Mouse (Mus musculus): ENCODE results near the gene Eif2ak2. TPM values are rescaled to one million over a fixed set of nuclear protein-coding genes. Genes with fewer than 3 reads are reported as not detected.

Eif2ak2 gene
- polyA plus RNA-seq (2015; fragmentation: Nextera tagmentation; extraction: Ambion mirVana): 16.1 and 17.7 TPM in 2 replicates

GRCm38 (mm10) chr17:78882401-78883112 is at the start of gene Eif2ak2:
Eif2ak2 (minus strand) TSS chr17:78882573.
- WGBS: 2% methylated on average over 28 of the region's 28 CpGs
- H3K4me3 ChIP-seq (replicated peaks): peak within 1 kb of the TSS; percentile 60
- ATAC-seq: peak; percentile 100
- H3K27me3 ChIP-seq (replicated peaks): no peaks in the 10 kb centered on the region
- H3K4me1 ChIP-seq (replicated peaks): no peaks in the 10 kb centered on the region; the same call in 1 of the 2 replicates
- H3K36me3 ChIP-seq: 0 out of 2 replicates have a peak, but pooled peaks cover 6% of the 10 kb centered on the region
- H3K9me3 ChIP-seq: no peaks in the 10 kb centered on the region
- peak within 1 kb of the TSS; percentile 83 for H3K27ac ChIP-seq
- peak within 1 kb of the TSS; percentile 69 for H3K4me2 ChIP-seq (replicated peaks)
- peak within 1 kb of the TSS; percentile 79 for H3K9ac ChIP-seq

GRCm38 (mm10) chr17:78917696-78918095 is 35.3 kb upstream of the Eif2ak2 start:
- H3K4me2 ChIP-seq (replicated peaks): peak overlapping the region; percentile 81
- H3K4me3 ChIP-seq (replicated peaks): no peak overlapping the region
- 0 out of 2 replicates have a peak overlapping the region, but pooled peaks have one; percentile 86 for H3K9ac ChIP-seq
- H3K27ac ChIP-seq: no peak overlapping the region
- H3K9me3 ChIP-seq: no peaks in the 10 kb centered on the region
- no peak for ATAC-seq
- H3K4me1 ChIP-seq (replicated peaks): peaks cover 9% of the 10 kb centered on the region
- no peaks in the 10 kb centered on the region for H3K27me3 ChIP-seq (replicated peaks)
- 43% methylated on average over 6 of the region's 6 CpGs for WGBS
- peaks cover 17% of the 10 kb centered on the region for H3K36me3 ChIP-seq

DNA sequence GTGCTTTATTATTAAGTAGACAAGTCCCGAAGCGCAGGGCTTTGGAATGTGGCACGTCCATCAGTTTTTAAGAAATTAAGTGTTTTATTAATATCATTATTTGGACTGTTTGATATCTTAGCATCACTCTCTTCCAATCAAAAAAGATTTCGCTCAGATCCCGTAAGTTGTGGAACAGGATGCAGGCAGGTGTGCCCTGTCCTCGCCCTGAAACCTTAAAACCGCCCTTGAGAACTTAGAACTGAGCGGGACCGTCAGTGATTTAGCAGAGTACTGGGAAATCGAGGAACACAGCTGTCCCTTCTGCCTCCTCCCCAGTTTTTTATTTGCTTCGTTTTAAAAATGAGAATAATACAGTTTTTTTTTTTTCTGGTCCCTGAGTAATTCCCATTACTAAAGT is 34.5 kb upstream of the Eif2ak2 start:
- Histone ChIP-seq H3K4me3 (replicated peaks) (peak overlapping the region; percentile 68), H3K9ac (peak overlapping the region; percentile 86), H3K4me2 (replicated peaks) (peak overlapping the region; percentile 81), H3K9me3 (no peaks in the 10 kb centered on the region), H3K27ac (peak overlapping the region; percentile 93), H3K36me3 (peaks cover 14% of the 10 kb centered on the region), H3K4me1 (replicated peaks) (peaks cover 9% of the 10 kb centered on the region), H3K27me3 (replicated peaks) (no peaks in the 10 kb centered on the region)
- ATAC-seq: peak; percentile 59
- 2% methylated on average over 11 of the region's 11 CpGs for WGBS

GRCm38 (mm10) chr17:78916369-78916813 is 34.0 kb upstream of the Eif2ak2 start, which contains the start of gene Cebpzos:
Cebpzos (plus strand) TSS chr17:78916500.
- peak within 1 kb of the TSS; percentile 81 for H3K4me2 ChIP-seq (replicated peaks)
- H3K4me1 ChIP-seq (replicated peaks): peaks cover 9% of the 10 kb centered on the region
- peak within 1 kb of the TSS; percentile 68 for H3K4me3 ChIP-seq (replicated peaks)
- no peaks in the 10 kb centered on the region for H3K27me3 ChIP-seq (replicated peaks)
- H3K36me3 ChIP-seq: peaks cover 9% of the 10 kb centered on the region
- H3K9ac ChIP-seq: peak within 1 kb of the TSS; percentile 86
- under 1% methylated on average over 37 of the region's 37 CpGs for WGBS
- peak within 1 kb of the TSS; percentile 93 for H3K27ac ChIP-seq
- no peaks in the 10 kb centered on the region for H3K9me3 ChIP-seq
- ATAC-seq: peak; percentile 96

DNA sequence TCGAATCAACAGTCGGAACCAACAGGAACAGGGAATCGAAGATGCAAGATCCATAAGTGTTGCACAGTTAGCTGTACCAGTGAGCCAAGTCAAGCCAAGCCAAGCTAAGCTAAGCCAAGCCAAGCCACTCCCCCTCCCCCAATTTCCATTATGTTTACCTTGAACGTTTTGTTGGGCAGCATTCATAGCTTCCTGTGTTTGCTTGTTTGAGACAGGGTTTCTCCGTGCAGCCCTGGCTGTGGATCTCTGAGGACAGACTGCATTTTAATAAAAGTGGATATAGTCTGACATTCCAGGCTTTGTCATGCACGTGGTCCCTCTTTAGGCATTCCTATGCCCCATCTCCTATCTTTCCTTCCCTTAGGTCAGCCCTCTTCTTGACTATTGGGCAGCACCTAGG is 33.4 kb upstream of the Eif2ak2 start:
- peaks cover 9% of the 10 kb centered on the region for H3K36me3 ChIP-seq
- H3K9me3 ChIP-seq: no peaks in the 10 kb centered on the region
- H3K4me2 ChIP-seq (replicated peaks): peak overlapping the region; percentile 81
- peaks cover 9% of the 10 kb centered on the region for H3K4me1 ChIP-seq (replicated peaks)
- peak overlapping the region; percentile 93 for H3K27ac ChIP-seq
- H3K27me3 ChIP-seq (replicated peaks): no peaks in the 10 kb centered on the region
- peak overlapping the region; percentile 68 for H3K4me3 ChIP-seq (replicated peaks)
- H3K9ac ChIP-seq: peak overlapping the region; percentile 86; the same call in 1 of the 2 replicates
- 50% methylated on average over 6 of the region's 6 CpGs for WGBS
- ATAC-seq: peak; percentile 22

DNA sequence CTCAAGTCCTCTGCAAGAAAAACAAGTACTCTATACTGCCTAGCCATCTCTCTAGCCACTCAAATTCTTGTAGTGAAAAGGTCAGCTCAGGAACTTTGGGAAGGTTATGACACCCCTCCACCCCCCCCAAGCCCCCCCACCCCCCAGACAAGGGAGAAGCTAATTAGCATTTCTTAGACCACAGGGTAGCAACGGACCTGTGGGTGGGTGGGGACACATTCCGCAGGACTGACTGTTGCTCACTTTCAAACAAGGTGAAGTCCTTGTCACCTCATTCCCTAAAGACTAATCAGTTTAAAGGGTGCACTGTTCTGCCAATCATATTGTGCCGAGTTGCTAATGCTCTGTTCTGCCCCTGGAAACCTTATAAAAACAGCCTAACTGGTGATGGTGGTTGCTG is 31.5 kb upstream of the Eif2ak2 start:
- 70% methylated on average over 3 of the region's 3 CpGs for WGBS
- no peak overlapping the region for H3K27ac ChIP-seq
- no peak overlapping the region for H3K4me3 ChIP-seq (replicated peaks)
- H3K9ac ChIP-seq: no peak overlapping the region
- H3K4me1 ChIP-seq (replicated peaks): peaks cover 9% of the 10 kb centered on the region
- no peak overlapping the region for H3K4me2 ChIP-seq (replicated peaks)
- H3K36me3 ChIP-seq: 0 out of 2 replicates have a peak, but pooled peaks cover 5% of the 10 kb centered on the region
- H3K9me3 ChIP-seq: no peaks in the 10 kb centered on the region
- no peaks in the 10 kb centered on the region for H3K27me3 ChIP-seq (replicated peaks)
- ATAC-seq: no peak

- peak overlapping the region; percentile 26 for H3K4me3 ChIP-seq (replicated peaks)
- H3K9me3 ChIP-seq: no peaks in the 10 kb centered on the region
- no peak for ATAC-seq
- no peaks in the 10 kb centered on the region for H3K27me3 ChIP-seq (replicated peaks)
- no peak overlapping the region for H3K9ac ChIP-seq
- no peak overlapping the region for H3K27ac ChIP-seq
- no peaks in the 10 kb centered on the region for H3K36me3 ChIP-seq
- 29% methylated on average over 6 of the region's 6 CpGs for WGBS
- peaks cover 9% of the 10 kb centered on the region for H3K4me1 ChIP-seq (replicated peaks)
- peak overlapping the region; percentile 47 for H3K4me2 ChIP-seq (replicated peaks)
Observed at GRCm38 (mm10) chr17:78912861-78913281, 30.5 kb upstream of the Eif2ak2 start.

GRCm38 (mm10) chr17:78909374-78909773 is 27.0 kb upstream of the Eif2ak2 start:
- H3K27me3 ChIP-seq (replicated peaks): no peaks in the 10 kb centered on the region
- H3K4me3 ChIP-seq (replicated peaks): no peak overlapping the region
- 65% methylated on average over 2 of the region's 2 CpGs for WGBS
- no peak for ATAC-seq
- H3K4me1 ChIP-seq (replicated peaks): no peaks in the 10 kb centered on the region
- H3K4me2 ChIP-seq (replicated peaks): no peak overlapping the region
- H3K27ac ChIP-seq: no peak overlapping the region
- no peaks in the 10 kb centered on the region for H3K9me3 ChIP-seq
- no peak overlapping the region for H3K9ac ChIP-seq
- no peaks in the 10 kb centered on the region for H3K36me3 ChIP-seq

DNA sequence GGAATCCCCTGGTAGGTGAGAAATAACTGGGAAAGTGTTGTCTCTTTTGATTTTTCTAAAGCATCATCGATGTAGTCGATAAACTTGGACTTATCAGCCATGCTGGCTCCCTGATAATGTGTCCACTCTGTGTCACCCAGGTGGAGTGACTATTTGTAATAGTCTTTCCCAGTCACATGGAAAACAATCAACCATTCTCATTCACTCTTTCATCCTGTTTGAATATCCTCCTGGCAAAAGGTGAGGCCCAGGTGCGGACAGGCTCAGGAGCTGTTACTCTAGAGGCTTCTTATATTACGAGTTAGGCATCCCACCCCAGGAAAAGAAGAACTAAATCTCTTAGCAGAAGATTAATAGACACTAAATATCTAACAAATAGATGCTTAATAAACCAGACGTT is 24.5 kb upstream of the Eif2ak2 start, which contains the start of gene Sult6b1:
TSS of gene Sult6b1 (minus strand) at position 101 of the 400 bp plus-strand sequence.
- H3K9ac ChIP-seq: no peak within 1 kb of the TSS
- H3K9me3 ChIP-seq: no peaks in the 10 kb centered on the region
- H3K4me1 ChIP-seq (replicated peaks): no peaks in the 10 kb centered on the region
- no peaks in the 10 kb centered on the region for H3K36me3 ChIP-seq
- no peaks in the 10 kb centered on the region for H3K27me3 ChIP-seq (replicated peaks)
- no peak within 1 kb of the TSS for H3K4me3 ChIP-seq (replicated peaks)
- H3K27ac ChIP-seq: no peak within 1 kb of the TSS
- no peak for ATAC-seq
- 86% methylated on average over 5 of the region's 5 CpGs for WGBS
- H3K4me2 ChIP-seq (replicated peaks): no peak within 1 kb of the TSS

DNA sequence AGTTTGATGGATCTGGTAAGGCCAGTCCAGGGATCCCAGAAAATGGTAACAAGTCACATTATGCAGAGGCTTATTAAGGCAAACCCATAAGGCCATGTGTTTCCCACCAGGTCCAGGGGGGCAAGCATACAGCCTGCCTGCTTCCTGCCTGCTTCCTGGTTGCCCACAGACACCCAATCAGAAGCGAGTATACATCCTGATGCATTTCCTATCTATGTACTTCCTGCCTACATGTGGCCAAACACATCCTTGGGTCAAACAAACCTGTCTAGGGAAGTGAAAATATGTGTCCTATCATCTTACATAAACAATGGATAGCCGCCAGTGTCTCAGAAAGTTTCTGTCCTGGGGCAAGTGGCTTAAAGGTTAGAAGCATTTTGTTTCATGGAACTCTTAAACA is 20.8 kb upstream of the Eif2ak2 start:
- no peak overlapping the region for H3K27ac ChIP-seq
- 68% methylated on average over 2 of the region's 2 CpGs for WGBS
- H3K27me3 ChIP-seq (replicated peaks): no peaks in the 10 kb centered on the region
- no peak overlapping the region for H3K9ac ChIP-seq
- H3K4me2 ChIP-seq (replicated peaks): no peak overlapping the region
- ATAC-seq: no peak
- H3K9me3 ChIP-seq: no peaks in the 10 kb centered on the region
- no peak overlapping the region for H3K4me3 ChIP-seq (replicated peaks)
- no peaks in the 10 kb centered on the region for H3K36me3 ChIP-seq
- H3K4me1 ChIP-seq (replicated peaks): no peaks in the 10 kb centered on the region

GRCm38 (mm10) chr17:78895394-78895793 is 13.0 kb upstream of the Eif2ak2 start:
- peak overlapping the region; percentile 47 for H3K4me2 ChIP-seq (replicated peaks)
- no peaks in the 10 kb centered on the region for H3K4me1 ChIP-seq (replicated peaks)
- H3K9me3 ChIP-seq: no peaks in the 10 kb centered on the region
- no peak overlapping the region for H3K4me3 ChIP-seq (replicated peaks)
- no peaks in the 10 kb centered on the region for H3K36me3 ChIP-seq
- no peaks in the 10 kb centered on the region for H3K27me3 ChIP-seq (replicated peaks)
- no peak overlapping the region for H3K27ac ChIP-seq
- H3K9ac ChIP-seq: no peak overlapping the region
- WGBS: 21% methylated on average over 8 of the region's 8 CpGs
- ATAC-seq: peak; percentile 66

DNA sequence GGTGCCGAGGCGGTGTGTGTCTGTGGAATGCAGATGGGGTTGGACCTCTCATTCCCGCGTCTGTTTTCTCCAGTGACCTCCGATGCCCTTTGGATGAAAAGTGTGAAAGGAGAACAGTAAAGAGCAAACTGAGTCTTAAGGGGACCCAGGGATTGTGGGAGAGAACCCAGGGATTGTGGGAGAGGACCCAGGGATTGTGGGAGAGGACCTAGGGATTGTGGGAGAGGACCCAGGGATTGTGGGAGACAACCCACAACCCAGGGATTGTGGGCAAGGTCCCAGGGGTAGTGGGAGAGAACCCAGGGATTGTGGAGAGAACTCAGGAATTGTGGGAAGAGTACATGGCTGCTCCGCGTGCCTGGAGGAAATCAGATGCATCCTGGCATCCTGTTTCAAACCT is 12.6 kb upstream of the Eif2ak2 start:
- Histone ChIP-seq H3K9me3 (no peaks in the 10 kb centered on the region), H3K4me3 (replicated peaks) (no peak overlapping the region), H3K4me1 (replicated peaks) (no peaks in the 10 kb centered on the region), H3K27me3 (replicated peaks) (no peaks in the 10 kb centered on the region), H3K36me3 (no peaks in the 10 kb centered on the region), H3K27ac (no peak overlapping the region), H3K4me2 (replicated peaks) (no peak overlapping the region), H3K9ac (no peak overlapping the region)
- peak; percentile 28; the same call in 1 of the 2 replicates for ATAC-seq
- WGBS: 75% methylated on average over 7 of the region's 7 CpGs

Data from intestine, embryonic 15.5 days (tissue).